Mouse (Mus musculus) liver (tissue): ENCODE data around the gene Dpp6.

Experiments
- DNase-seq: peaks from one replicate; pipeline ENCODE4 v3.0.0-alpha.2; 2020; ENCODE audit warnings: mixed read lengths

Dpp6 gene

DNA sequence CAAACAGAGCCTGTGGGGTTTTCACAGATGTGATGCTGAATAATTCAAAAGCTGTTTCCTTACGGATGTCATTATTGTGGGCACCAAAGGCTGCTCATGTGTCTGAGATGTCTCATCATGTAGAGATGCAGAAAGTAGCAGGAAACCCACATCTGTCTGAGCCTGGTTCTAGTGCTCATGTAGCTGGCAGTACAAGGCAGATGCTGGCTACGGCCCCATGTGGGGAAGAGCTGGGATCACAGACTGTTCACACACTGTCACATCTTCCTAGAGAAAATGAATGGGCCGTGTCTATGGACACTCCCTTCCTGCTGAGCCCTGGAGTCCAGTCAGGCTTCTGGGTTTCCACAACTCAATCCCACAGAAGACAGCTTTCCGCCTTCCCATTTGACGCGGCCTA is 885.5 kb downstream of the Dpp6 start:
- DNase-seq, result no peak

- peak; percentile 21 for DNase-seq
Observed at GRCm38 (mm10) chr5:27705020-27705419, 888.0 kb downstream of the Dpp6 start.

GRCm38 (mm10) chr5:27706551-27706950 is 889.5 kb downstream of the Dpp6 start:
- no peak for DNase-seq

- DNase-seq, result peak; percentile 70
Observed at GRCm38 (mm10) chr5:27707283-27707682, 890.3 kb downstream of the Dpp6 start.

- peak; percentile 94 for DNase-seq
Observed at GRCm38 (mm10) chr5:27708209-27708608, 891.2 kb downstream of the Dpp6 start.

GRCm38 (mm10) chr5:27711461-27712192 is 894.6 kb downstream of the Dpp6 start:
- no peak for DNase-seq

DNA sequence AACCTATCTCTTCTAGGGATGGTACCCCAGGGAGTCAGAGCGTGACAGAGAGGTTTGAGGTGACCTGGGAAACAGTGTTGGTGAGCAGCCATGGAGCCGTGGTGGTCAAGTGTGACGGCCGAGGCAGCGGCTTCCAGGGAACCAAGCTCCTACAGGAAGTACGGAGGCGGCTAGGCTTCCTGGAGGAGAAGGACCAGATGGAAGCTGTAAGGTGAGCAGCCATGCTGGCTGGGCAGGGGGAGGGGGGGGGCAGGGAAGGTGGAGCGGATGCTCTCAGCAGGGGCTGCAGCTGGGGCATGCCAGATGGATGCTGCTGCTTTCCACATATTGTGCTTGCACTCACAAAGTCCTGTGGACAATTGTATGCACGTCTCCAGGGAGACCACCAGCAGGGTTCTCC is 897.4 kb downstream of the Dpp6 start:
- DNase-seq, result no peak

- DNase-seq, result no peak
Observed at GRCm38 (mm10) chr5:27716026-27716425, 899.0 kb downstream of the Dpp6 start.

DNA sequence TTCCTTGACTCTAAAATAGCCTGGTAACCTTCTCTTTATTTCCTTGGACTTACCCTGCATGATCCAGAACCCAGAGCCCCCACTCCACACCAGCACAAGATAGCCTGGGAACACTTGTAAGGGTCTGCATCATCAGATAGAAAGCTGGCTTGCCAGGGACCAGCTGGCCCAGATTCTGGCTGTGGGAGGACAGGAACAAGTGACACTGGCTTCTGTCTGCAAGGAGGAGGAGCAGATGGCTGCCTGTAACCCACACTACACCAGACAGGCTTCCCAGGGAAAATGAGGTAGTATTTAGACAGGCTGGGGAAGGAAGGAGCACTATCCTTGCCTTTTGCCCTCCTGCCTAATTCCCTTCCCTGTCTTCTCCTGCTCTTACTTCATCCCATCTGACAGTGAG is 900.3 kb downstream of the Dpp6 start:
- DNase-seq, result no peak

- DNase-seq, result no peak
Observed at GRCm38 (mm10) chr5:27719311-27719710, 902.3 kb downstream of the Dpp6 start.

DNA sequence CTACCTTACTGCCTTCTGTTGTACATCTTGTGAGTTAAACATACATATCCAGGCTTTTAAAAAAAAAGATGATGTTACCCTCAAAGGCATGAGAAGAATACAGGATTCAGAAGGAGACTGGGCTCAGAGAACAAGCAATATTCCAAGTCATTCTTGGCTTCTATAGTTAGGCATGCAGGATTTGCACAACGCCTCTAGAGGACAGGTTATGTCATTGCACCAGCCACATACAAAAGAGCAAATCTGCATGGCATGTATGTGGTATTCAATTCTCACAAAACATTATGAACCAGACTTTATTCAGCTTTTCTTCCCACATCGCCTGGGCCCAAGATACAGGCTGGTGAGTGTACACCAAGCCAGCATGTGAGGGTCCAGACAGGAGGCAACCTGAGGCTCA is 907.5 kb downstream of the Dpp6 start:
- no peak for DNase-seq

DNA sequence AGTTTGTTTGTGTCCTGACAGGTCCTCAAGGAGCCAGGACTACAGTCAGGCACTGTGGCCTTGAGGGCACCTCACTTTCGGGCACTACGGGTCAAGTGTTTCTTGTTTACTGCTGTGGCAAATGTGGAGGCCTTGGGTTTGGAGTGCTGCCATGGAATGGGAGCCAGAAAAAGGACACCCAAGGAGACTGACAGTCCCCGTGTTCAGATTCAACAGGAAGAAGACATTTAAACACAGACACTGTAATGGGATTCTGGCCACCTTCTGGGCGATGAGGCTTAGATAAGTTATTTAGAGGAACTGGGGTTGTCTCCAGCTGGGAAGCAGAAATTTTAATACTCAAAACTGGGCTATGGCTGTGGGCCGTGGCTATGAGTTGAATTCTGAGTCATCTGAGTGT is 913.7 kb downstream of the Dpp6 start:
- DNase-seq, result no peak

- DNase-seq, result no peak
Observed at GRCm38 (mm10) chr5:27731392-27731791, 914.4 kb downstream of the Dpp6 start.

GRCm38 (mm10) chr5:27732288-27732868 is 915.4 kb downstream of the Dpp6 start:
- DNase-seq, result no peak

- DNase-seq, result peak; percentile 65
Observed at GRCm38 (mm10) chr5:27737168-27737567, 920.2 kb downstream of the Dpp6 start.

DNA sequence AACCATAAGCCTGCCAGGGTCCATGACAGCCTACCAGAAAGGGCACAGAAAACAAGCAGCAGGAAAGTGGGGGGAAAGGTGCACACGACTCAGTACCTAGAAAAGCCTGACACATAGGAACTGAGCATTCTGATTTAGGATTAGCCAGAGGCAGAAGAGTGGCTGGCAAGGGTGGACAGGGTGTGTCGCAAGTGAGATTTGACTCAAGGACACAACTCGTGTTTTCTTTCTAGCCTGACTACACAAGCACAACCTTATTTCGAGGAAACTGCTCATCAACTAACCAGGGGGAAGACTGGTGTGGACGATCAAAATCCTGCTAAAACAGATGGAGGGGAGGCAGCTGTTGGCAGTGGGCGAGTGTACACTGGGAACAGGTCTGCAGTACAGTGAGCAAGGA is 922.2 kb downstream of the Dpp6 start:
- no peak for DNase-seq

GRCm38 (mm10) chr5:27744944-27745343 is 927.9 kb downstream of the Dpp6 start:
- DNase-seq, result no peak

GRCm38 (mm10) chr5:27765780-27766179 is 948.8 kb downstream of the Dpp6 start:
- no peak for DNase-seq

DNA sequence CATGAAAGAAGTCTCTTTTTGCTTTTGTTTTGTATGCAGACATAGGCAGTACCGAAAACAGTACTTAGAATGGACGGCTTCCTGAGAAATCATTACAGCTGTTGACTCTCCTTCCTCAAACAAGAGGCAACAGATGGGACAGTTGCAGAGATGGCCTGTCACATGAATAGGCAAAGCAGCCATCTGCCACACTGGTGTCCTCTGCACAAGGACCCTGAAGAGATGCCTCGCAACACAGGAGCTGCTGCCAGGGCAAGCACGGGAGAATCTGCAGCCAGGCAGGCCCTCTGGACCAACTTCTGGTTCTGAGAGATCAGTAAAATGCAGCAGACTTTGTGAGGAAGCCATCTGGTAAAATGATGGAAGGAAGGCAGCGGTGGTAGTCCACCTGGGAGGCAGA is 950.9 kb downstream of the Dpp6 start:
- DNase-seq, result no peak
